Mouse (Mus musculus) small intestine, adult 2 months (tissue): Measurements from ENCODE around the gene Sulf2.

Source experiments
- CTCF ChIP-seq: fragments of 200-500 bp; IDR thresholded peaks from 2 replicates; pipeline ENCODE4 v1.5.1; 2012; ENCODE audit warnings: low read depth, mild to moderate bottlenecking, control low read depth, inconsistent platforms, low read length, moderate library complexity, mixed read lengths; ENCODE audit not compliant: insufficient replicate concordance, insufficient read length; ENCODE audit errors: extremely low read depth
- POLR2A ChIP-seq: fragments of 200-500 bp; IDR thresholded peaks from 2 replicates; pipeline ENCODE4 v1.6.1; 2012; ENCODE audit warnings: low read depth, mild to moderate bottlenecking, control low read depth, inconsistent platforms, low read length, moderate library complexity

- TF ChIP-seq CTCF (no peak), POLR2A (no peak)
Measured at GRCm38 (mm10) chr2:166170173-166170572, 14.7 kb upstream of the Sulf2 start.
